Mouse (Mus musculus): Measurements from ENCODE around the gene Gm11937.

DNA sequence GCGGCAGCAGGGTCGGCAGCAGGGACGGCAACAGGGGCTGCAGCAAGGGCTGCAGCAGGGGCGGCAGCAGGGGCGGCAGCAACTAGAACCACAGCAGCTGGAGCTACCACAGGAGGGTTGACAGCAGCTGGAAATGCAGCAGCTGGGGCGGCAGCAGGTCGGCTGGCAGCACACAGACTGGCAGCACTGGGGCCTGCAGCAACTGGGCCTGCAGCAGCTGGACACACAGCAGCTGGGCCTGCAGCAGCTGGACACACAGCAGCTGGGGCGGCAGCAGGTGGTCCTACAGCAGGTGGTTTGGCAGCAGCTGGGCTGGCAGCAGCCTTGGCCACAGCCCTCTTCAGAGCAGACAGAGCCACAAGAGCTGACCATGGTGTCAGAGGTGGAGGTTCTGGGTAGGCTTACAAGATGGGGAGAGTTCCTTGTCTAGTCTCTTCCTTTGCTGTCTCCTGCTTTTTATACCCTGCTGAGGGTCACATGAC is 24.7 kb upstream of the Gm11937 start, which contains the start of gene Krtap4-2:
- no peak for TF ChIP-seq CTCF (conservative IDR thresholded peaks at IDR 0.05; ENCODE audit: low read length)
- TF ChIP-seq NANOG (IDR thresholded peaks at IDR 0.05; ENCODE audit: borderline replicate concordance, low read length), result no peak
- no peak for TF ChIP-seq POU5F1 (IDR thresholded peaks at IDR 0.05; ENCODE audit: borderline replicate concordance, low read length)
